ENCODE assay signal across 8 mouse cellular contexts in genomic region chr19:47343422-47343821, GRCm38 (mm10).
A peak's percentile ranks its signal among the peaks of the same experiment; 100 is the strongest.
DNase-seq lines count a peak whose midpoint lies in the region; ATAC-seq and TF ChIP-seq lines count a peak whose summit lies in the region.

No protein-coding gene starts in this region.

- ATAC-seq in heart, postnatal 0 days (ENCODE audit: insufficient read depth, low read depth) = no peak
- peak; percentile 59 for ATAC-seq in forebrain, embryonic 12.5 days (ENCODE audit: low FRiP score)
- no peak for ATAC-seq in limb, embryonic 11.5 days (ENCODE audit: insufficient number of reproducible peaks, low FRiP score, low TSS enrichment, low read depth)

- H3K27ac ChIP-seq in heart, postnatal 0 days (ENCODE audit: low read depth) = no peak overlapping the region
- H3K27ac ChIP-seq in forebrain, embryonic 12.5 days = no peak overlapping the region
- no peak overlapping the region for H3K27ac ChIP-seq in limb, embryonic 11.5 days (replicated peaks; ENCODE audit: low read depth, low read length)
- H3K27ac ChIP-seq in olfactory bulb, adult 2 months (ENCODE audit: insufficient read depth, low read depth, low read length) = no peak overlapping the region

- no peak overlapping the region; the same call in 1 of the 2 replicates for H3K9ac ChIP-seq in heart, postnatal 0 days (replicated peaks; ENCODE audit: low read depth, low read length)
- H3K9ac ChIP-seq in forebrain, embryonic 12.5 days = peak overlapping the region; percentile 36
- H3K9ac ChIP-seq in limb, embryonic 11.5 days (ENCODE audit: low read length) = 0 out of 2 replicates have a peak overlapping the region, but pooled peaks have one; percentile 17

- no peaks in the 10 kb centered on the region for H3K27me3 ChIP-seq in heart, postnatal 0 days (ENCODE audit: control insufficient read depth, insufficient read depth, low read length)
- peaks cover 60% of the 10 kb centered on the region for H3K27me3 ChIP-seq in forebrain, embryonic 12.5 days
- peaks cover 24% of the 10 kb centered on the region for H3K27me3 ChIP-seq in limb, embryonic 11.5 days (ENCODE audit: control insufficient read depth, insufficient read depth, low read length)

- no peaks in the 10 kb centered on the region for H3K36me3 ChIP-seq in heart, postnatal 0 days (replicated peaks; ENCODE audit: control insufficient read depth, insufficient read depth, low read length)
- no peaks in the 10 kb centered on the region for H3K36me3 ChIP-seq in forebrain, embryonic 12.5 days (replicated peaks)
- no peaks in the 10 kb centered on the region for H3K36me3 ChIP-seq in limb, embryonic 11.5 days (ENCODE audit: control insufficient read depth, insufficient read depth, low read length)

- intact Hi-C loops in heart, postnatal 25 days (cut with DNase I) = no loop called here

- TF ChIP-seq POLR2A in olfactory bulb, adult 2 months (IDR thresholded peaks at IDR 0.05; ENCODE audit: insufficient read depth, low read depth, low read length) = no peak

- TF ChIP-seq CTCF in heart, postnatal 0 days (IDR thresholded peaks at IDR 0.05; ENCODE audit: low read depth) = no peak
- TF ChIP-seq CTCF in olfactory bulb, adult 2 months (IDR thresholded peaks at IDR 0.05; ENCODE audit: insufficient read depth, low read depth, low read length) = no peak

- H3K9me3 ChIP-seq in heart, postnatal 0 days (replicated peaks; ENCODE audit: control insufficient read depth, low read length) = no peaks in the 10 kb centered on the region
- H3K9me3 ChIP-seq in forebrain, embryonic 12.5 days = no peaks in the 10 kb centered on the region
- no peaks in the 10 kb centered on the region for H3K9me3 ChIP-seq in limb, embryonic 11.5 days (ENCODE audit: control insufficient read depth, low read length)

- WGBS in heart, postnatal 0 days = 11% methylated on average over 39 of the region's 39 CpGs
- under 1% methylated on average over 33 of the region's 39 CpGs for WGBS in forebrain, embryonic 12.5 days
- under 1% methylated on average over 36 of the region's 39 CpGs for WGBS in limb, embryonic 11.5 days
- WGBS in olfactory bulb, adult 2 months = 5% methylated on average over 39 of the region's 39 CpGs

- no peak for TF ChIP-seq EP300 in heart, postnatal 0 days (IDR thresholded peaks at IDR 0.05; ENCODE audit: low read depth)

- 0 out of 2 replicates have a peak, but pooled peaks cover 23% of the 10 kb centered on the region for H3K4me1 ChIP-seq in heart, postnatal 0 days (ENCODE audit: control insufficient read depth, insufficient read depth)
- peaks cover 20% of the 10 kb centered on the region for H3K4me1 ChIP-seq in forebrain, embryonic 12.5 days
- peaks cover 17% of the 10 kb centered on the region for H3K4me1 ChIP-seq in limb, embryonic 11.5 days (ENCODE audit: control insufficient read depth, insufficient read depth, low read length)
- peaks cover 28% of the 10 kb centered on the region for H3K4me1 ChIP-seq in olfactory bulb, adult 2 months (ENCODE audit: control insufficient read depth, insufficient read depth, low read length)

- H3K4me3 ChIP-seq in heart, postnatal 0 days (ENCODE audit: low read depth, low read length) = peak overlapping the region; percentile 32
- peak overlapping the region; percentile 38 for H3K4me3 ChIP-seq in forebrain, embryonic 12.5 days (replicated peaks)
- peak overlapping the region; percentile 35 for H3K4me3 ChIP-seq in limb, embryonic 11.5 days (ENCODE audit: low read depth, low read length)
- peak overlapping the region; percentile 53 for H3K4me3 ChIP-seq in olfactory bulb, adult 2 months (ENCODE audit: insufficient read depth, low read depth, low read length)

- H3K4me2 ChIP-seq in heart, postnatal 0 days (ENCODE audit: low read depth, low read length) = peak overlapping the region; percentile 69
- H3K4me2 ChIP-seq in forebrain, embryonic 12.5 days = peak overlapping the region; percentile 65
- peak overlapping the region; percentile 78 for H3K4me2 ChIP-seq in limb, embryonic 11.5 days (ENCODE audit: low read depth, severe bottlenecking)

- DNase-seq in heart, postnatal 0 days (ENCODE audit: low spot score) = peak; percentile 22
- DNase-seq in heart, postnatal 25 days (ENCODE audit: low spot score) = no peak
- DNase-seq in adrenal gland, postnatal 36 days = peak; percentile 55 to 62
- peak; percentile 63 for DNase-seq in limb, embryonic 11.5 days (ENCODE audit: low spot score)
- DNase-seq in c-Kit-positive CD71-positive TER-119-positive erythroid progenitor cells, embryonic 14.5 days (ENCODE audit: low spot score) = no peak
- no peak for DNase-seq in lung, adult 18-20 months

Comparison
In these comparisons a context has a peak if more than half of its experiments do, and no peak if none do; other contexts are left out.
1. DNase-seq: peak in heart, postnatal 0 days (single experiment), adrenal gland, postnatal 36 days (2 of 2) and limb, embryonic 11.5 days (single experiment); none in heart, postnatal 25 days (single experiment), c-Kit-positive CD71-positive TER-119-positive erythroid progenitor cells, embryonic 14.5 days (single experiment) and lung, adult 18-20 months (0 of 2).
2. Peak in every context shown above with its lines, with median percentiles within 50 percentile points of each other: H3K4me2 ChIP-seq and H3K4me3 ChIP-seq.